Mouse (Mus musculus) hindbrain, embryonic 13.5 days (tissue): ENCODE results near the gene Prickle2. TPM values are rescaled to one million over a fixed set of nuclear protein-coding genes. Genes with fewer than 3 reads are reported as not detected.

Experiments used
- ATAC-seq: fragments of 200-750 bp; cut with Nextera tagmentation; 2 replicates; pipeline ENCODE4 v1.8.0; 2017; ENCODE audit warnings: moderate TSS enrichment; ENCODE audit not compliant: low FRiP score
- H3K27ac ChIP-seq: fragments of 300-500 bp; sonication (generic); 2 replicates; pipeline ENCODE4 v1.5.1; 2015; ENCODE audit warnings: inconsistent platforms, mild to moderate bottlenecking, moderate library complexity
- H3K27me3 ChIP-seq: fragments of 300-500 bp; sonication (generic); 2 replicates; pipeline ENCODE4 v1.6.1; 2015; ENCODE audit warnings: mild to moderate bottlenecking, inconsistent platforms
- H3K36me3 ChIP-seq: fragments of 300-500 bp; sonication (generic); 2 replicates; pipeline ENCODE4 v1.6.1; 2015; ENCODE audit warnings: mild to moderate bottlenecking, inconsistent platforms
- H3K4me1 ChIP-seq: fragments of 300-500 bp; sonication (generic); replicated peaks from 2 replicates; pipeline ENCODE4 v1.6.1; 2015; ENCODE audit warnings: inconsistent platforms
- H3K4me2 ChIP-seq: fragments of 300-500 bp; sonication (generic); 2 replicates; pipeline ENCODE4 v1.6.1; 2015; ENCODE audit warnings: inconsistent platforms, mild to moderate bottlenecking, moderate library complexity
- H3K4me3 ChIP-seq: fragments of 300-500 bp; sonication (generic); 2 replicates; pipeline ENCODE4 v1.5.1; 2015; ENCODE audit warnings: mild to moderate bottlenecking, inconsistent platforms
- H3K9ac ChIP-seq: fragments of 300-500 bp; sonication (generic); 2 replicates; pipeline ENCODE4 v1.6.1; 2015; ENCODE audit warnings: mild to moderate bottlenecking, inconsistent platforms
- H3K9me3 ChIP-seq: fragments of 300-500 bp; sonication (generic); 2 replicates; pipeline ENCODE4 v1.6.1; 2016; ENCODE audit warnings: inconsistent platforms
- WGBS: fragments of 180-500 bp; shearing (Covaris S2); methylation state at CpG from one replicate; pipeline ENCODE4 v1.1.7; 2015; 5-methylcytosine and 5-hydroxymethylcytosine counted together
- polyA plus RNA-seq: library from polyadenylated mRNA; unstranded; fragments of >200 nt; fragmentation: Nextera tagmentation; extraction: Ambion mirVana; gene quantifications from 2 replicates; pipeline ENCODE4 v1.2.1, GENCODE M21; 2015

Gene Prickle2
- polyA plus RNA-seq, 1 experiment from 2014 or later, result 14.3 TPM

- H3K9ac ChIP-seq, result no peak overlapping the region
- H3K4me2 ChIP-seq, result no peak overlapping the region
- WGBS, result 51% methylated on average over 8 of the region's 8 CpGs
- peaks cover 49% of the 10 kb centered on the region for H3K36me3 ChIP-seq
- H3K27ac ChIP-seq, result peak overlapping the region; percentile 76
- H3K4me3 ChIP-seq, result no peak overlapping the region
- ATAC-seq, result peak; percentile 72
- peaks cover 19% of the 10 kb centered on the region for H3K4me1 ChIP-seq
- no peaks in the 10 kb centered on the region for H3K27me3 ChIP-seq
- no peaks in the 10 kb centered on the region for H3K9me3 ChIP-seq
These were observed 291.2 kb downstream of the Prickle2 start for GRCm38 (mm10) chr6:92414478-92415404.

- no peak overlapping the region for H3K4me2 ChIP-seq
- no peaks in the 10 kb centered on the region for H3K9me3 ChIP-seq
- no peaks in the 10 kb centered on the region for H3K27me3 ChIP-seq
- WGBS, result 86% methylated on average over 1 of the region's 1 CpGs
- H3K27ac ChIP-seq, result peak overlapping the region; percentile 76
- no peak overlapping the region for H3K4me3 ChIP-seq
- peaks cover 42% of the 10 kb centered on the region for H3K36me3 ChIP-seq
- peaks cover 21% of the 10 kb centered on the region for H3K4me1 ChIP-seq
- no peak overlapping the region for H3K9ac ChIP-seq
- no peak for ATAC-seq
These were observed 292.0 kb downstream of the Prickle2 start for GRCm38 (mm10) chr6:92413982-92414381.

DNA sequence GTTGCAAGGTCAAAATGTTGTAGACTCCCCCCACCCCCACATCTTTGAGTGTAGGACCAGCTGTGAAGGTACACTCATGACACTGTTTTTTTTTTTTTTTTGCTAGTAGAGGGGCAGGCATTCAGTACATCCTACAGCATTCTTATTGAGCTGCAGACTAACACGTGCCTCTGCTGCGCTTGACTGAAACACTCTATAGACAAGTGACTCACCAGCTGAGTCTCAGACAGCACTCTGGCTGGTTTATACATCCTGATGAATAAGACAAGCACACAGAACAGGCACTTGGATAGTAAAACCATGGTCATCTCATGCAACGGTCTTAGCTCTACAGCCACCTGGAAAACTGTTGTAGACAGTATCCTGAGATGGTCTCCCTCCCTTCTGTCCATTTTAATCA lies 296.2 kb downstream of the Prickle2 start:
- Histone ChIP-seq H3K4me2 (no peak overlapping the region), H3K4me3 (no peak overlapping the region), H3K27me3 (no peaks in the 10 kb centered on the region), H3K9me3 (no peaks in the 10 kb centered on the region), H3K36me3 (peaks cover 42% of the 10 kb centered on the region), H3K9ac (no peak overlapping the region), H3K27ac (no peak overlapping the region), H3K4me1 (peaks cover 31% of the 10 kb centered on the region)
- WGBS, result 83% methylated on average over 3 of the region's 3 CpGs
- ATAC-seq, result no peak

GRCm38 (mm10) chr6:92407259-92407658 lies 298.7 kb downstream of the Prickle2 start:
- 35% methylated on average over 5 of the region's 5 CpGs for WGBS
- no peaks in the 10 kb centered on the region for H3K9me3 ChIP-seq
- peaks cover 44% of the 10 kb centered on the region for H3K36me3 ChIP-seq
- no peak overlapping the region for H3K9ac ChIP-seq
- peak overlapping the region; percentile 80 for H3K27ac ChIP-seq
- peak; percentile 84 for ATAC-seq
- H3K4me1 ChIP-seq, result peaks cover 19% of the 10 kb centered on the region
- no peak overlapping the region for H3K4me2 ChIP-seq
- H3K27me3 ChIP-seq, result no peaks in the 10 kb centered on the region
- H3K4me3 ChIP-seq, result no peak overlapping the region

- Histone ChIP-seq H3K27ac (no peak overlapping the region), H3K9ac (no peak overlapping the region), H3K4me3 (no peak overlapping the region), H3K36me3 (peaks cover 31% of the 10 kb centered on the region), H3K9me3 (no peaks in the 10 kb centered on the region), H3K27me3 (no peaks in the 10 kb centered on the region), H3K4me1 (peaks cover 19% of the 10 kb centered on the region), H3K4me2 (no peak overlapping the region)
- WGBS, result 71% methylated on average over 8 of the region's 8 CpGs
- no peak for ATAC-seq
These were observed 300.4 kb downstream of the Prickle2 start for GRCm38 (mm10) chr6:92405571-92405970.

DNA sequence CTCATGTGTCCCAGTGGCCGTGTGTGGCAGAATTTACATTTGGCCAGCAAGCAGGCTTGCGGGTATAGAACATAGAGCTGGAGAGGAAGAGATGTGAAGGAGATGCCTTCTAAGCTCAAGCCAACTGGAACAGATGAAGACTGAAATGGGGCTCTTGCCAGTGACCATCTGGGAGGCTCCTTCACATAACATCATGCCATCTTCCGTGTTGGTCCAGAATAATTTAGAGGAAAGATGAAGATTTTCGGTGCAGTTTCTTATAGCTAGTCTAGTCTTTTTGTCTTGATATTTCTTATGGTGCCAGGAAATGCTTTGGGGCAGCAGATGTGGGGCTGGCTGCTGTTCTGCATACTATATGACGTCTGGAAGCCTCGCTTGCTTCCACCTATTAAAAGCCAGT lies 308.1 kb downstream of the Prickle2 start:
- no peaks in the 10 kb centered on the region for H3K9me3 ChIP-seq
- peaks cover 20% of the 10 kb centered on the region for H3K4me1 ChIP-seq
- no peak overlapping the region for H3K4me3 ChIP-seq
- no peak for ATAC-seq
- no peaks in the 10 kb centered on the region for H3K27me3 ChIP-seq
- H3K36me3 ChIP-seq, result peaks cover 7% of the 10 kb centered on the region; the same call in 1 of the 2 replicates
- H3K4me2 ChIP-seq, result no peak overlapping the region
- H3K27ac ChIP-seq, result no peak overlapping the region
- 88% methylated on average over 6 of the region's 6 CpGs for WGBS
- no peak overlapping the region for H3K9ac ChIP-seq

GRCm38 (mm10) chr6:92395556-92395955 lies 310.4 kb downstream of the Prickle2 start:
- H3K4me2 ChIP-seq, result no peak overlapping the region
- H3K9me3 ChIP-seq, result no peaks in the 10 kb centered on the region
- H3K27ac ChIP-seq, result no peak overlapping the region
- H3K4me1 ChIP-seq, result peaks cover 20% of the 10 kb centered on the region
- H3K27me3 ChIP-seq, result no peaks in the 10 kb centered on the region
- H3K4me3 ChIP-seq, result no peak overlapping the region
- 86% methylated on average over 4 of the region's 4 CpGs for WGBS
- no peak for ATAC-seq
- peaks cover 7% of the 10 kb centered on the region; the same call in 1 of the 2 replicates for H3K36me3 ChIP-seq
- no peak overlapping the region for H3K9ac ChIP-seq

DNA sequence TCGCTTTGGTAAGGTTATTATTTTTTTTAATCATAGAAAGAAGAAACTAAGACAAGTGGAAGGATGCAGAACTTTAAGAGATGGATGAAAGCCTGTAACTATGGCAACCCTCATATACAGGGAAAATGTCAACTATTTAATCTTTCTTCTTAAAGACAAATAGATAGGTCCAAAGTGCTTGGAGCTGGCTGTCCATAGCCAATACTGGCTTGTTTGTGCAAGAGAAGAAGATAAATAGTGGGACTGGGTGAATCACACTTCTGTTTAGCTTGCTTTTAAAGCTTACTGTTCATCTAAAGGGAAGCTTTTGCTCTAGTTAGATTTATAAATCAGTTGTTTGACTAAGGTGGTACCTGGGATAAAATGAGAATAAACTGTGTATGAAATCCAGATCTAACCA lies 310.8 kb downstream of the Prickle2 start:
- WGBS, result 84% methylated on average over 1 of the region's 1 CpGs

GRCm38 (mm10) chr6:92394628-92395027 lies 311.3 kb downstream of the Prickle2 start:
- WGBS, result 80% methylated on average over 5 of the region's 5 CpGs
- Histone ChIP-seq H3K9ac (no peak overlapping the region), H3K9me3 (no peaks in the 10 kb centered on the region), H3K4me3 (no peak overlapping the region), H3K4me2 (no peak overlapping the region), H3K36me3 (peaks cover 1% of the 10 kb centered on the region; the same call in 1 of the 2 replicates), H3K27ac (no peak overlapping the region), H3K4me1 (peaks cover 20% of the 10 kb centered on the region), H3K27me3 (no peaks in the 10 kb centered on the region)
- ATAC-seq, result no peak

More for the DNA sequence above, 310.8 kb downstream of the Prickle2 start:
- Histone ChIP-seq H3K9ac (no peak overlapping the region), H3K36me3 (peaks cover 7% of the 10 kb centered on the region; the same call in 1 of the 2 replicates), H3K27ac (no peak overlapping the region), H3K4me2 (no peak overlapping the region), H3K4me3 (no peak overlapping the region), H3K9me3 (no peaks in the 10 kb centered on the region), H3K27me3 (no peaks in the 10 kb centered on the region), H3K4me1 (peaks cover 20% of the 10 kb centered on the region)
- no peak for ATAC-seq

- Histone ChIP-seq H3K27ac (no peak overlapping the region), H3K4me2 (no peak overlapping the region), H3K4me1 (0 out of 2 replicates have a peak, but pooled peaks cover 4% of the 10 kb centered on the region), H3K9me3 (no peaks in the 10 kb centered on the region), H3K9ac (no peak overlapping the region), H3K4me3 (no peak overlapping the region), H3K36me3 (no peaks in the 10 kb centered on the region; the same call in 1 of the 2 replicates), H3K27me3 (no peaks in the 10 kb centered on the region)
- ATAC-seq, result no peak
- 83% methylated on average over 4 of the region's 4 CpGs for WGBS
These were observed 315.6 kb downstream of the Prickle2 start for GRCm38 (mm10) chr6:92390321-92390720.

GRCm38 (mm10) chr6:92388681-92389080 lies 317.3 kb downstream of the Prickle2 start:
- H3K27ac ChIP-seq, result no peak overlapping the region
- ATAC-seq, result no peak
- H3K4me2 ChIP-seq, result no peak overlapping the region
- peaks cover 3% of the 10 kb centered on the region; the same call in 1 of the 2 replicates for H3K4me1 ChIP-seq
- H3K36me3 ChIP-seq, result no peaks in the 10 kb centered on the region; the same call in 1 of the 2 replicates
- H3K4me3 ChIP-seq, result no peak overlapping the region
- no peaks in the 10 kb centered on the region for H3K9me3 ChIP-seq
- WGBS, result 86% methylated on average over 5 of the region's 5 CpGs
- H3K27me3 ChIP-seq, result no peaks in the 10 kb centered on the region
- no peak overlapping the region for H3K9ac ChIP-seq

- H3K27ac ChIP-seq, result peak overlapping the region; percentile 79
- no peak overlapping the region for H3K4me2 ChIP-seq
- H3K9me3 ChIP-seq, result peaks cover 7% of the 10 kb centered on the region; the same call in 1 of the 2 replicates
- WGBS, result 47% methylated on average over 14 of the region's 14 CpGs
- H3K27me3 ChIP-seq, result no peaks in the 10 kb centered on the region
- no peak overlapping the region for H3K4me3 ChIP-seq
- no peak overlapping the region for H3K9ac ChIP-seq
- no peak for ATAC-seq
- peaks cover 12% of the 10 kb centered on the region for H3K4me1 ChIP-seq
- peaks cover 12% of the 10 kb centered on the region for H3K36me3 ChIP-seq
These were observed 322.7 kb downstream of the Prickle2 start for GRCm38 (mm10) chr6:92383196-92383782.
